Mouse (Mus musculus) liver, adult 2 months (tissue): ENCODE measurements around the gene Fam193b. TPM values are rescaled to one million over a fixed set of nuclear protein-coding genes. Genes with fewer than 3 reads are reported as not detected.

Source experiments
- DNase-seq: peaks from one replicate; pipeline ENCODE4 v3.0.0-alpha.2; 2011; ENCODE audit warnings: low read depth, low spot score; ENCODE audit errors: extremely low read depth
- H3K27ac ChIP-seq: fragments of 200-500 bp; replicated peaks from 2 replicates; pipeline ENCODE4 v1.5.1; 2012; ENCODE audit warnings: low read depth, mild to moderate bottlenecking, control low read depth, inconsistent platforms, low read length; ENCODE audit not compliant: insufficient read depth
- H3K27me3 ChIP-seq: fragments of 200-500 bp; 2 replicates; pipeline ENCODE4 v1.6.1; 2012; ENCODE audit warnings: mild to moderate bottlenecking, moderate library complexity, low read length, inconsistent platforms; ENCODE audit not compliant: control insufficient read depth, insufficient read depth
- H3K36me3 ChIP-seq: fragments of 200-500 bp; 2 replicates; pipeline ENCODE4 v1.6.1; 2012; ENCODE audit warnings: low read length, inconsistent platforms; ENCODE audit not compliant: control insufficient read depth, insufficient read depth
- H3K4me1 ChIP-seq: fragments of 200-500 bp; 2 replicates; pipeline ENCODE4 v1.6.1; 2011; ENCODE audit warnings: low read length; ENCODE audit not compliant: control insufficient read depth, insufficient read depth
- H3K4me3 ChIP-seq: fragments of 200-500 bp; 2 replicates; pipeline ENCODE4 v1.5.1; 2011; ENCODE audit warnings: low read depth, mild to moderate bottlenecking, control low read depth, low read length, moderate library complexity; ENCODE audit not compliant: insufficient read depth
- H3K79me2 ChIP-seq: fragments of 200-500 bp; 2 replicates; pipeline ENCODE4 v1.6.1; 2012; ENCODE audit warnings: inconsistent platforms, mild to moderate bottlenecking, low read length, moderate library complexity; ENCODE audit not compliant: control insufficient read depth, insufficient read depth
- H3K9ac ChIP-seq: fragments of 200-500 bp; 2 replicates; pipeline ENCODE4 v1.6.1; 2012; ENCODE audit warnings: low read depth, mild to moderate bottlenecking, control low read depth, inconsistent platforms, low read length
- CTCF ChIP-seq: fragments of 200-500 bp; IDR thresholded peaks from 2 replicates; pipeline ENCODE4 v1.5.1; 2011; ENCODE audit warnings: low read depth, low read length, control low read depth
- POLR2A ChIP-seq: fragments of 200-500 bp; IDR thresholded peaks from 2 replicates; pipeline ENCODE4 v1.6.1; 2011; ENCODE audit warnings: low read length, control low read depth; ENCODE audit not compliant: insufficient read depth; ENCODE audit errors: extremely low read depth
- WGBS: fragments of 180-500 bp; shearing (Covaris S2); methylation state at CpG from one replicate; pipeline ENCODE4 v1.1.7; 2018; 5-methylcytosine and 5-hydroxymethylcytosine counted together
- polyA plus RNA-seq: library from polyadenylated mRNA; depleted of rRNA; stranded (reverse); fragments of >200 nt; gene quantifications from 2 replicates; pipeline ENCODE4 v1.2.3, GENCODE M21; 2012
- total RNA-seq: library from RNA; depleted of rRNA; stranded (reverse); fragments of >200 nt; gene quantifications from 2 replicates; pipeline ENCODE4 v1.2.3, GENCODE M21; 2014

Gene Fam193b
- total and polyA plus RNA-seq, 2 experiments: 11.7 to 67.8 TPM

- no peaks in the 10 kb centered on the region for H3K27me3 ChIP-seq
- peaks cover 13% of the 10 kb centered on the region for H3K4me1 ChIP-seq
- no peaks in the 10 kb centered on the region for H3K79me2 ChIP-seq
- TF ChIP-seq POLR2A (no peak), CTCF (no peak)
- H3K9ac ChIP-seq: no peak overlapping the region
- H3K36me3 ChIP-seq: no peaks in the 10 kb centered on the region
- 28% methylated on average over 5 of the region's 5 CpGs for WGBS
- H3K4me3 ChIP-seq: no peak overlapping the region
- H3K27ac ChIP-seq: peak overlapping the region; percentile 28
- DNase-seq: peak; percentile 80
Measured at GRCm38 (mm10) chr13:55511492-55511861, 59.4 kb downstream of the Fam193b start.

GRCm38 (mm10) chr13:55510668-55511491 is 60.0 kb downstream of the Fam193b start:
- WGBS: 67% methylated on average over 6 of the region's 6 CpGs

GRCm38 (mm10) chr13:55510332-55510667 is 60.6 kb downstream of the Fam193b start:
- DNase-seq: no peak
- H3K36me3 ChIP-seq: no peaks in the 10 kb centered on the region
- H3K9ac ChIP-seq: no peak overlapping the region
- no peaks in the 10 kb centered on the region for H3K27me3 ChIP-seq
- no peak for TF ChIP-seq CTCF
- TF ChIP-seq POLR2A: no peak
- 59% methylated on average over 3 of the region's 3 CpGs for WGBS
- no peak overlapping the region for H3K27ac ChIP-seq
- no peaks in the 10 kb centered on the region for H3K79me2 ChIP-seq
- no peak overlapping the region for H3K4me3 ChIP-seq
- peaks cover 13% of the 10 kb centered on the region for H3K4me1 ChIP-seq

More at GRCm38 (mm10) chr13:55510668-55511491, 60.0 kb downstream of the Fam193b start:
- Histone ChIP-seq H3K79me2 (no peaks in the 10 kb centered on the region), H3K4me1 (peaks cover 13% of the 10 kb centered on the region), H3K9ac (no peak overlapping the region), H3K36me3 (no peaks in the 10 kb centered on the region), H3K27me3 (no peaks in the 10 kb centered on the region), H3K27ac (peak overlapping the region; percentile 28), H3K4me3 (no peak overlapping the region)
- TF ChIP-seq POLR2A (no peak), CTCF (no peak)
- no peak for DNase-seq

GRCm38 (mm10) chr13:55508531-55508930 is 62.4 kb downstream of the Fam193b start:
- DNase-seq: no peak
- Histone ChIP-seq H3K27me3 (no peaks in the 10 kb centered on the region), H3K27ac (no peak overlapping the region), H3K36me3 (peaks cover 2% of the 10 kb centered on the region; the same call in 1 of the 2 replicates), H3K9ac (no peak overlapping the region), H3K4me1 (peaks cover 13% of the 10 kb centered on the region), H3K79me2 (no peaks in the 10 kb centered on the region), H3K4me3 (no peak overlapping the region)
- TF ChIP-seq CTCF (no peak), POLR2A (no peak)
- over 99% methylated on average over 10 of the region's 10 CpGs for WGBS

- 88% methylated on average over 11 of the region's 11 CpGs for WGBS
- no peak for DNase-seq
- H3K27ac ChIP-seq: no peak overlapping the region
- no peaks in the 10 kb centered on the region for H3K79me2 ChIP-seq
- peaks cover 2% of the 10 kb centered on the region; the same call in 1 of the 2 replicates for H3K36me3 ChIP-seq
- no peak overlapping the region for H3K9ac ChIP-seq
- peaks cover 13% of the 10 kb centered on the region for H3K4me1 ChIP-seq
- no peaks in the 10 kb centered on the region for H3K27me3 ChIP-seq
- TF ChIP-seq CTCF (no peak), POLR2A (no peak)
- H3K4me3 ChIP-seq: no peak overlapping the region
Measured at GRCm38 (mm10) chr13:55507877-55508276, 63.0 kb downstream of the Fam193b start.

GRCm38 (mm10) chr13:55506697-55507096 is 64.2 kb downstream of the Fam193b start:
- Histone ChIP-seq H3K4me3 (no peak overlapping the region), H3K27ac (no peak overlapping the region), H3K27me3 (no peaks in the 10 kb centered on the region), H3K36me3 (peaks cover 2% of the 10 kb centered on the region; the same call in 1 of the 2 replicates), H3K9ac (no peak overlapping the region), H3K79me2 (no peaks in the 10 kb centered on the region), H3K4me1 (peaks cover 7% of the 10 kb centered on the region)
- 86% methylated on average over 10 of the region's 10 CpGs for WGBS
- DNase-seq: no peak
- no peak for TF ChIP-seq POLR2A
